Mouse (Mus musculus) hindlimb bud, embryonic 11.5 days (tissue): Measurements from ENCODE around the gene Rassf1.

ENCODE experiments used
- DNase-seq: peaks from one replicate; pipeline ENCODE4 v3.0.0-alpha.2; 2012; ENCODE audit warnings: low read depth, low spot score; ENCODE audit errors: extremely low spot score

Rassf1 gene

GRCm38 (mm10) chr9:107551117-107551889 lies at the start of gene Rassf1:
Rassf1 (plus strand) TSS chr9:107551555.
- DNase-seq: no peak

DNA sequence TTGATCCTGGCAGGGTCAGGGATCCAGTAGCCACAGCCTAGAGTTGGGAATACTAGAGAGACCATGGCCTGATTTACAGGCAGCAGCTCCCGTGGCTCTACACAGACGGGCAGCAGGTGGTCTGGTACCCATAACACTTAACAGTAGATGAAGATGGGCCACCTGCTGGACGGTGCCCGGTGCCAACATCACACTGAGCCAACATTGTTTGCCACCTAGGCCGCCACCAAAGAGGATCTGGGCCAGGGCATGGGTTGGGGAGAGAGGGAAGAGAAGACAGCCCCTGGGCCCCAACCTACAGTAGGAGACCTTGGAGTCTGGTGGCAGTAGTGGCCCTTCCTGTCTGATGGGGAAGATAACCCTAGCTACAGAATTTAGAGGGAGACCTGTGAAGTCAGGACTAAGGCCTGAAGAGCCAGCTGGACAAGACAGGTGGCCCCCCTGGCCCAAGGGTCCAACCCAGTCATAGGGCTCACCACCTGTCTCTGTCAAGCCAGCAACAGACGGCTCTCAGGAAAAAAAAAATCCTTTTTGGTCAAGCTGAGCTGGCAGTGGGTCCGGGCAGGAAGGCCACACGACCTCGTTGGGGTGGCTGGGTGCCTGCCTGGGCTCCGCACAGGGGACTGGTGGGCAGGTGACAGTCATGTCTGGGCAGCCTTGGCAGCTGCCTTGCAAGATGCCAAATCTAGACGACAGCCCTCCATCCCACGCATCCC lies 49.1 kb upstream of the Rassf1 start:
- DNase-seq: no peak

- no peak for DNase-seq
Measured at GRCm38 (mm10) chr9:107504662-107505537, 46.5 kb upstream of the Rassf1 start.

DNA sequence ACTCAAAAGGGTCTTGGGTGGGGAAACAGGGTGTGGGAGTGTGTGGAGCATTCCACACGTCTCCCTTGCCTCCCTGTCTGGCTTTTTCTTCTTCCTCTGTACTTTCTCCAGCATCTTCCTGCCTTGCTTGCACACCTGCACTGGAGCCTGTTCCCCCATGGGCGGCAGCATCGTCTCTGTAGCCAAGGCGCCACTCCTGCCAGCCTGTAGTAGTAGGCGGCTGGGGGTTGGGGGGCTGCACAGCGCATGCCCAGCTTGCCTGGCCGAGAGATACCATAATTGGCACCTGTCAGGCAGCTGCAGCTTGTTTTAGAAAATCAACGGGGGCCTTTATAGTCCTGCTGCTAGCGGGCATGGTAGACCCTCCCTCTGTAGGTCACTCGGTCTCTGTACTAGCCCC lies 43.1 kb upstream of the Rassf1 start:
- no peak for DNase-seq

DNA sequence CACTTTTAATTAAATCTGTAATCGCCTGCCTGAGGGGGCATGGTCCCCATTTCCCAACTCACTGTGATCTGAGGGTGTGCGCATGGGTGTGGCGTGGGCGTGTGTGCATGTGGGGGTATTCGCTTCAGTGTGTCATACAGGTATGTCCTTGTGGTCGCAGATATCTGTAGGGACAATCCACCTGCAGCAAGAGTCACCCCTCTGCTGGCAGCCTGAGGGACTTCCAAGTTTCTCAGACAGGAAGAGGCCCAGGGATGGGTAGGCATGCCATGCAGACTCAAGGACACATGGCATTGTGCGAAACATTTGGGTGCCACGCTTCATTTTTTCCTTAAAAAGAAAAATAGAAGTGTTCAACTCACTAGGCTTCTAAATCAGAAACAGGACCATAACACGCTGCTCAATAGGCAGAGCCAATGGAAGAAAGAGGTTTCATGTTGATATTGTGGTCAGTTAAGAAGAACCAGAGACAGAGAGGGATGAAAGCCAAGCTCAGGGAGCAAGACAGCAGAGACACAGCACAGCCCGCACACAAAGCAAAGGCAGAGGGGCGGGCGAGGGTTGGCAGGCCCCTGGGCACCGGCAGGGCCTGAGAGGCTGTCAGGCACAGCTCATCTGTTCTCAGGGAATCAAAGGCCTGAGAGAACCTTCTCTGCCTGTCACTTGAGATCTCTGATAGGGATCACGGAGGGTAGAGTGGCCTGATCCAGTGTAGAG lies 40.8 kb upstream of the Rassf1 start:
- no peak for DNase-seq

GRCm38 (mm10) chr9:107511436-107511835 lies 39.9 kb upstream of the Rassf1 start:
- no peak for DNase-seq

GRCm38 (mm10) chr9:107512326-107512725 lies 39.0 kb upstream of the Rassf1 start:
- no peak for DNase-seq

DNA sequence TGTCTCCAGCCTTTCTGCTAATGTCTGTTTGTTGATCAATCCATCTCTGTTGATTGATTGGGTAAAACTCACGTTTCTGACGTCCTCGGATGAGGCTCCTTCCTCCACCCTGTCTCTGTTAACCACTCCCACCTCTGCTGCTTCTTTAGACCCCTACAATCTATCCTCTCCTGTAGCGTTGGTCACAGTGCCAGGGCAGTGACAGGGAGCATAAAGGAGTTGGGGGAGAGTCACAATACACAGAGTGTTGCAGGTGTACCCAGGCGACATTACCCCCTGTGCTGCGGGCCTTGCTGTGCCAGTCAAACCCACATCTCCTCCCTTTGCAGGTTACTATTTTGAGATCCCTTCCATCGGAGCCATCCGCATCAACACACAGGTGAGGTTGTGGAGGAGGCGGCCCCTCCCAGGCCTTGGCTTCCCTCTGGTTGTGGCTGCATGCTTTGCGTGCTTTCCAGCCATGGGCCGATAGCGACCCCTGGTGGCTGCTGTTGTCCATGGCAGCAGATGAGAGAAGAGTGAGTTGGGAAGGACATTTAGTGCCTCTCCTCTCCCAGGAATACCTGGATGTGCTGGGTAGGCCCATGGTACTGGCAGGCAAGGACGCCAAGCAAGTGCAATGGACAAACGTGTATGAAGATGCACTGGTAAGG lies 36.9 kb upstream of the Rassf1 start:
- DNase-seq: no peak

GRCm38 (mm10) chr9:107520331-107520730 lies 31.0 kb upstream of the Rassf1 start:
- DNase-seq: no peak

DNA sequence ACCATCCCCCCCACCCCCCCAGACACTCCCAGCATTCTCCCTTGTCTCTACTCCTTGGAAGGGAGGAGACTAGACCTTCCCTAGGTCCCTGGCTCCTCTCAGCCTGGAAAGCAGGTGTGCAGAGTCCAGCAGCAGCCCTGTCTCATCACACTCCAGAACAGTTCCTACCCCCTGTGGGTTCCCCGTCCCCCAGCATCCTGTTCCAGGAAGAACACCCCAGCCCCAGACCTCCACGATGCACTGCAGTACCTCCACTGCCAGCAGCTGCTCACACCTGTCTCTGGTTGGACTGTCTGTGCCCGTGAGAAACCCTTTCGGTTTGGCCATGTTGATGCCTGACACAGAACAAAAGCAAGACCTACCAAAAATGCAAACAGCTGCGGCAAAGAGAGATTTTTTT lies 30.2 kb upstream of the Rassf1 start:
- DNase-seq: no peak

DNA sequence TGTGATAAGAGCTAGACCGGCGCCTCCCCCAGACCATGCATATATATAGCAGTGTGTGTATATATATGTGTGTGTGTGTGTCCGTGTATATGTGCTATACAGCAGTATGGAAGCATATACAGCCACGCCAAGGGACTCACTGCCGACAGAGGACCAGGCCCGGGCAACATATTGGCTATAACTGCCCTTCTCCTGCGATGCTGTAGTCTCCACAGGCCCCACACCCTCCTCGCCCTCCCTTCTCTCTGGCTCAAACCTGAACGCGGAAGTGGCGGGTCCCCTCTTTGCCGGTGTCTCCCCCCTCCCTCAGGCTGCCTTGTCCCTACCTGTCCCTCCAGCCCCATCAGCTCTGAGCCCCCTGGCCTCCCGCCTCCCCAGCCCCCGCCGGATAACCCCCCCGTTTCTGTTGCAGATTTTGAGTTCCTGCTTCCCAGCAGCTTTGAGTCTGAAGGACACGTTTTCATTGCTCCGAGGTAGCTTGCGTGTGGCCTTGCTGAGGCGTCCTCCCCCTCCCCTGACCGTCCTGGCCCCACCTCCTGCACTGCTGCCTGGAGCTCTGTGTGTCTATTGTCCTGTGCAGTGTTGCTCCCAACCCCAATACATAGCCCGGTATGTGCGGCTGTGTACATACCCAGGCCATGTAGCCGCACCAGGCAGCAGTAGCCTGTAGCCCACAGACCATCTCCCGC lies 29.5 kb upstream of the Rassf1 start:
- no peak for DNase-seq

GRCm38 (mm10) chr9:107522400-107522711 lies 29.0 kb upstream of the Rassf1 start:
- no peak for DNase-seq

GRCm38 (mm10) chr9:107526198-107527026 lies 24.9 kb upstream of the Rassf1 start:
- DNase-seq: no peak

- DNase-seq: no peak
Measured at GRCm38 (mm10) chr9:107533791-107534407, 17.5 kb upstream of the Rassf1 start, which contains the start of gene Tmem115. Tmem115 (plus strand) TSS chr9:107533945.

DNA sequence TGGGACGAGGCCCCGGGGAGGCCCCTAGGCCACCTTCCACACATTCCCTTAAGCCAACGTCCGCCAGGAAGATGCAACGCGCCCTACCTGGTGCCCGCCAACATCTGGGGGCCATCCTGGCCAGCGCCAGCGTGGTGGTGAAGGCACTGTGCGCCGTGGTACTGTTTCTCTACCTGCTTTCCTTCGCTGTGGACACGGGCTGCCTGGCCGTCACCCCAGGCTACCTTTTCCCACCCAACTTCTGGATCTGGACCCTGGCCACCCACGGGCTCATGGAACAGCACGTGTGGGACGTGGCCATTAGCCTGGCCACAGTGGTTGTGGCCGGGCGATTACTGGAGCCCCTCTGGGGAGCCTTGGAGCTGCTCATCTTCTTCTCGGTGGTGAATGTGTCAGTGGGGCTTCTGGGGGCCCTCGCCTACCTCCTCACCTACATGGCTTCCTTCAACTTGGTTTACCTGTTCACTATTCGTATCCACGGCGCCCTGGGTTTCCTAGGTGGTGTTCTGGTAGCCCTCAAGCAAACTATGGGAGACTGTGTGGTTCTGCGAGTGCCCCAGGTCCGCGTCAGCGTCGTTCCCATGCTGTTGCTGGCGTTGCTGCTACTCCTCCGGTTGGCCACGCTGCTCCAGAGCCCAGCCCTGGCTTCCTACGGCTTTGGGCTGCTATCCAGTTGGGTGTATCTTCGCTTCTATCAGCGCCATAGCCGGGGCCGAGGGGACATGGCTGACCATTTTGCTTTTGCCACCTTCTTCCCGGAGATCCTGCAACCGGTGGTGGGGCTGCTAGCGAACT lies 16.8 kb upstream of the Rassf1 start:
- DNase-seq: no peak

- DNase-seq: no peak
Measured at GRCm38 (mm10) chr9:107538231-107538630, 13.1 kb upstream of the Rassf1 start.

DNA sequence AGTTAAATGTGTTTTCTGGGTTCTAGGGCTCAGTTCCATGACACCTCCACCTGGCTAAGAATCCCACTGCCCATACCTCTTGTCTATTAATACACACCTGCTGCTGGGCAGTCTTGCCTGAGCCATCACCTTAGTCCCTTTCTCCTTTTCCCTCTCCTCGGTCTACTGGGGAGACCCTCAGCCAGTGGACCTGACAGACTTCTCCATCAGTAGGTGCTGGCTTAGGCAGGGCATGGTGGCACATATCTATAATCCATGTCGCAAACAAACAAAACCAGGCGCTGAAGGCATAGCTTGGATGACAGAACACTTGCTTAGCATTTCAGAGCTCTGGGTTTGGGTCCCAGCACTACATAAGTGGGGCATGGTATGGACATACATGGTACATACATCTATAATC lies 12.6 kb upstream of the Rassf1 start:
- DNase-seq: no peak

DNA sequence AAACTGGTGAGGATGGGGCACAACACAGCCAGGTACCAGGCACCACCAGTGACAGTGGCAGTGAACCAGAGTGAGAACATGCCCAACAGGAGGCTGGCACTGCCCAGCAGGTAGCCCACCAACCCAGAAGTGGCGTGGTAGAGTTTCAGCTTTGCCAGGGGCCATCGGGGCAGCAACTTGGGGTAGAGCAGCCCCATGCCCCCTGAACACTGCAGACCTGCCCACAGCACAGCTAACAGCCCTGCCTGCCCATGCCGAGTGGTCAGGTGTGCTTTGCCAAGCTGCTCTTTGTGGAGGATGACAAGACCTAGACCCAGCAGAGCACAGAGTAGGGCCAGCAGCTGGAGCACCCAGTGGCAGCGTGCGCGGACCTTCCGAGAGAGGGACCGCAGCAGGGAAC lies 11.4 kb upstream of the Rassf1 start:
- no peak for DNase-seq
